Mouse (Mus musculus) kidney, postnatal 4 days (tissue): Measurements from ENCODE around the gene Psmd6.
A peak's percentile ranks its signal among the peaks of the same experiment; 100 is the strongest.

Experiments
- DNase-seq, 2 experiments: peaks; one replicate each; pipeline ENCODE4 v3.0.0; 2021; ENCODE audit warnings: mixed read lengths in 2 of 2

The Psmd6 gene

GRCm38 (mm10) chr14:14120230-14121096, at the start of gene Psmd6:
Psmd6 (minus strand) TSS chr14:14120984.
- peak; percentile 92 to 94 for DNase-seq

GRCm38 (mm10) chr14:14110710-14111109, 10.1 kb downstream of the Psmd6 start:
- no peak for DNase-seq

GRCm38 (mm10) chr14:14104930-14105318, 15.9 kb downstream of the Psmd6 start:
- DNase-seq, result no peak

GRCm38 (mm10) chr14:14104213-14104929, 16.4 kb downstream of the Psmd6 start:
- no peak for DNase-seq

- no peak for DNase-seq
These were observed 19.5 kb downstream of the Psmd6 start for GRCm38 (mm10) chr14:14101296-14101695.

- peak in 1 of 2 experiments; percentile 28 for DNase-seq
These were observed 20.0 kb downstream of the Psmd6 start for GRCm38 (mm10) chr14:14100773-14101280.

GRCm38 (mm10) chr14:14098330-14098980, 22.3 kb downstream of the Psmd6 start:
- peak; percentile 96 for DNase-seq

- DNase-seq, result no peak
These were observed 30.2 kb downstream of the Psmd6 start for GRCm38 (mm10) chr14:14090571-14090970.

- no peak for DNase-seq
These were observed 32.6 kb downstream of the Psmd6 start for GRCm38 (mm10) chr14:14088016-14088791.

- DNase-seq, result no peak
These were observed 33.4 kb downstream of the Psmd6 start for GRCm38 (mm10) chr14:14087348-14087747.

GRCm38 (mm10) chr14:14086711-14087263, 34.0 kb downstream of the Psmd6 start:
- no peak for DNase-seq

GRCm38 (mm10) chr14:14083811-14084210, 37.0 kb downstream of the Psmd6 start:
- no peak for DNase-seq

GRCm38 (mm10) chr14:14080604-14081194, 40.1 kb downstream of the Psmd6 start:
- DNase-seq, result no peak

GRCm38 (mm10) chr14:14071456-14071855, 49.3 kb downstream of the Psmd6 start:
- no peak for DNase-seq

GRCm38 (mm10) chr14:14070541-14071315, 50.1 kb downstream of the Psmd6 start:
- peak in 1 of 2 experiments; percentile 10 for DNase-seq

GRCm38 (mm10) chr14:14068553-14068952, 52.2 kb downstream of the Psmd6 start:
- DNase-seq, result no peak

- peak; percentile 38 to 63 for DNase-seq
These were observed 52.9 kb downstream of the Psmd6 start for GRCm38 (mm10) chr14:14067648-14068472.

- DNase-seq, result no peak
These were observed 54.5 kb downstream of the Psmd6 start for GRCm38 (mm10) chr14:14066241-14066640.

GRCm38 (mm10) chr14:14065142-14065498, 55.7 kb downstream of the Psmd6 start:
- peak in 1 of 2 experiments; percentile 8 for DNase-seq
